18 mouse cellular contexts compared by ENCODE assay signal in the genomic region with DNA sequence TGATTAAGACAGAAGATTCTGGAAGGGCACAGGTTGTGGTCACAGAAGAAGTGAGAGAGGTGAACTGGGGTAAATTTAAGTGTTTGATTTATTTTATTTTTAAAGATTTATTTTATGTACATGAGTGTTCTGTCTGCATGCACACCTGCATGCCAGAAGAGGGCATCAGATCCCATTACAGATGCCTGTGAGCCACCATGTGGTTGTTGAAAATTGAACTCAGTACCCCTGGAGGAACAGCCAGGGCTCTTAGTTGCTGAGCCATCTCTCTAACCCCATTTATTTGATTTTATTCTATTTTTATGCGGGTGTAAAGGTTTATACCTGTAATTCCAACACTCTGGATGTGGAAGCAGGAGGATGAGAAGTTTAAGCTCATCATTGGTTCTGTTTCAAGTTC. TPM values are rescaled to one million over a fixed set of nuclear protein-coding genes. Genes with fewer than 3 reads are reported as not detected.
DNase-seq lines count a peak whose midpoint lies in the region; ATAC-seq and TF ChIP-seq lines count a peak whose summit lies in the region.
"Had no signal": no experiment of that assay in that cellular context is flagged by ENCODE, and none has a peak within 500 bp of the region (broad histone marks: within the 10 kb centered on the region; RNA-seq: fewer than 3 reads in every experiment).

No protein-coding gene starts in this region.

- H3K27ac ChIP-seq in forebrain, postnatal 0 days (ENCODE audit: low read depth, low read length): no peak overlapping the region
- H3K27ac ChIP-seq in forebrain, embryonic 13.5 days: no peak overlapping the region
- no peak overlapping the region for H3K27ac ChIP-seq in layer of hippocampus, adult 2 months
- H3K27ac ChIP-seq in midbrain, postnatal 0 days (ENCODE audit: low read depth, low read length): no peak overlapping the region
- no peak overlapping the region for H3K27ac ChIP-seq in midbrain, embryonic 14.5 days (replicated peaks; ENCODE audit: low read depth, low read length)
- H3K27ac ChIP-seq: embryonic facial prominence, embryonic 13.5 days; forebrain, embryonic 12.5 days; gastrocnemius, adult 2 months had no signal

- no peaks in the 10 kb centered on the region for H3K4me1 ChIP-seq in forebrain, postnatal 0 days (ENCODE audit: insufficient read depth)
- peaks cover 8% of the 10 kb centered on the region for H3K4me1 ChIP-seq in forebrain, embryonic 13.5 days
- no peaks in the 10 kb centered on the region for H3K4me1 ChIP-seq in midbrain, postnatal 0 days (ENCODE audit: insufficient read depth, low read length)
- H3K4me1 ChIP-seq in midbrain, embryonic 14.5 days (ENCODE audit: control insufficient read depth, insufficient read depth, low read length): no peaks in the 10 kb centered on the region
- H3K4me1 ChIP-seq: embryonic facial prominence, embryonic 13.5 days; heart, embryonic 12.5 days had no signal

- TF ChIP-seq CTCF in forebrain, postnatal 0 days (IDR thresholded peaks at IDR 0.05; ENCODE audit: low read depth): peak; percentile 52
- peak; percentile 67 for TF ChIP-seq CTCF in layer of hippocampus, adult 2 months (conservative IDR thresholded peaks at IDR 0.05)
- peak; percentile 61 for TF ChIP-seq CTCF in midbrain, postnatal 0 days (IDR thresholded peaks at IDR 0.05)

- ATAC-seq in forebrain, postnatal 0 days: no peak
- no peak for ATAC-seq in forebrain, embryonic 13.5 days
- ATAC-seq in midbrain, postnatal 0 days (ENCODE audit: low FRiP score): no peak
- ATAC-seq in midbrain, embryonic 14.5 days (ENCODE audit: low FRiP score, low TSS enrichment): no peak

- no peak overlapping the region for H3K4me2 ChIP-seq in forebrain, postnatal 0 days (ENCODE audit: low read depth)
- H3K4me2 ChIP-seq in forebrain, embryonic 13.5 days: no peak overlapping the region
- no peak overlapping the region for H3K4me2 ChIP-seq in midbrain, postnatal 0 days (ENCODE audit: low read depth, low read length, poor library complexity, severe bottlenecking)
- no peak overlapping the region for H3K4me2 ChIP-seq in midbrain, embryonic 14.5 days (ENCODE audit: low read length)
- H3K4me2 ChIP-seq: embryonic facial prominence, embryonic 13.5 days; forebrain, embryonic 12.5 days; heart, embryonic 12.5 days had no signal

- no peaks in the 10 kb centered on the region for H3K36me3 ChIP-seq in forebrain, postnatal 0 days (ENCODE audit: insufficient read depth)
- H3K36me3 ChIP-seq in forebrain, embryonic 13.5 days (ENCODE audit: poor library complexity, severe bottlenecking): no peaks in the 10 kb centered on the region
- H3K36me3 ChIP-seq in midbrain, postnatal 0 days (ENCODE audit: insufficient read depth, low read length): no peaks in the 10 kb centered on the region
- H3K36me3 ChIP-seq in midbrain, embryonic 14.5 days (ENCODE audit: control insufficient read depth, insufficient read depth, low read length): no peaks in the 10 kb centered on the region
- H3K36me3 ChIP-seq: embryonic facial prominence, embryonic 13.5 days; forebrain, embryonic 12.5 days; heart, embryonic 12.5 days had no signal

- no peak for DNase-seq in forebrain, postnatal 0 days
- DNase-seq in layer of hippocampus, adult 2 months (ENCODE audit: low spot score in 2 of 2): no peak
- DNase-seq in layer of hippocampus, postnatal 14 days (ENCODE audit: low spot score in 2 of 2): no peak
- no peak for DNase-seq in midbrain, postnatal 0 days (ENCODE audit: low spot score)
- no peak for DNase-seq in midbrain, embryonic 14.5 days
- no peak for DNase-seq in cerebellum, adult 8-10 months
- DNase-seq in heart, postnatal 4 days: no peak
- DNase-seq: adrenal gland, adult 8-10 months; adrenal gland, postnatal 36 days; cerebellum, adult 11 months; cerebellum, adult 9-10 months; cerebellum, postnatal 25 days; gastrocnemius, adult 2 months; gastrocnemius, postnatal 25 days had no signal

- H3K9me3 ChIP-seq in forebrain, postnatal 0 days (ENCODE audit: low read length): no peaks in the 10 kb centered on the region
- no peaks in the 10 kb centered on the region for H3K9me3 ChIP-seq in forebrain, embryonic 13.5 days (replicated peaks)
- no peaks in the 10 kb centered on the region for H3K9me3 ChIP-seq in midbrain, postnatal 0 days (ENCODE audit: low read length)
- no peaks in the 10 kb centered on the region for H3K9me3 ChIP-seq in midbrain, embryonic 14.5 days (ENCODE audit: control insufficient read depth, low read length)
- H3K9me3 ChIP-seq: embryonic facial prominence, embryonic 13.5 days; forebrain, embryonic 12.5 days; heart, embryonic 12.5 days had no signal

- H3K27me3 ChIP-seq in forebrain, postnatal 0 days (ENCODE audit: insufficient read depth, low read length): no peaks in the 10 kb centered on the region
- peaks cover 18% of the 10 kb centered on the region for H3K27me3 ChIP-seq in forebrain, embryonic 13.5 days
- H3K27me3 ChIP-seq in midbrain, postnatal 0 days (ENCODE audit: insufficient read depth, low read length): no peaks in the 10 kb centered on the region
- H3K27me3 ChIP-seq in midbrain, embryonic 14.5 days (ENCODE audit: control insufficient read depth, insufficient read depth, low read length): no peaks in the 10 kb centered on the region
- H3K27me3 ChIP-seq: embryonic facial prominence, embryonic 13.5 days had no signal

- 85% methylated on average over 1 of the region's 1 CpGs for WGBS in forebrain, postnatal 0 days
- 83% methylated on average over 1 of the region's 1 CpGs for WGBS in forebrain, embryonic 13.5 days
- 75% methylated on average over 1 of the region's 1 CpGs for WGBS in midbrain, postnatal 0 days
- WGBS in midbrain, embryonic 14.5 days: 75% methylated on average over 1 of the region's 1 CpGs

- no peak overlapping the region for H3K9ac ChIP-seq in forebrain, postnatal 0 days
- H3K9ac ChIP-seq in forebrain, embryonic 13.5 days: no peak overlapping the region
- no peak overlapping the region for H3K9ac ChIP-seq in midbrain, postnatal 0 days (replicated peaks; ENCODE audit: low read length, poor library complexity, severe bottlenecking)
- no peak overlapping the region for H3K9ac ChIP-seq in midbrain, embryonic 14.5 days (replicated peaks; ENCODE audit: low read length)
- H3K9ac ChIP-seq: embryonic facial prominence, embryonic 13.5 days; forebrain, embryonic 12.5 days; heart, embryonic 12.5 days had no signal

- no peak overlapping the region for H3K4me3 ChIP-seq in forebrain, postnatal 0 days (ENCODE audit: low read depth, low read length)
- H3K4me3 ChIP-seq in forebrain, embryonic 13.5 days: no peak overlapping the region
- no peak overlapping the region for H3K4me3 ChIP-seq in layer of hippocampus, adult 2 months
- H3K4me3 ChIP-seq in midbrain, postnatal 0 days (ENCODE audit: low read depth, low read length): no peak overlapping the region
- no peak overlapping the region for H3K4me3 ChIP-seq in midbrain, embryonic 14.5 days (replicated peaks; ENCODE audit: low read depth, low read length)
- H3K4me3 ChIP-seq: embryonic facial prominence, embryonic 13.5 days; forebrain, embryonic 12.5 days; gastrocnemius, adult 2 months; heart, embryonic 12.5 days had no signal

RNA-seq across cellular contexts. Expression of gene Zc3h12a, which starts 40.1 kb away (rescaled TPM):
- total RNA-seq in forebrain, postnatal 0 days (2014; rRNA removed): not detected in 2 replicates
- 0.05 and 0.07 TPM in 2 replicates for polyA plus RNA-seq in forebrain, postnatal 0 days (2015; fragmentation: Nextera tagmentation; extraction: Ambion mirVana)
- polyA plus RNA-seq in forebrain, embryonic 13.5 days (2015; fragmentation: Nextera tagmentation; extraction: Ambion mirVana): 0.15 TPM in 1 of 2 replicates, not detected in the other
- total RNA-seq in layer of hippocampus, adult 2 months (2021): 1 to 10 TPM; 1.1 to 1.2 TPM
- 1 to 10 TPM; 1.2 to 1.9 TPM for total RNA-seq in layer of hippocampus, postnatal 14 days (2021)
- total RNA-seq in midbrain, postnatal 0 days (2014; rRNA removed): 0.88 and 2.5 TPM in 2 replicates
- polyA plus RNA-seq in midbrain, postnatal 0 days (2015; fragmentation: Nextera tagmentation; extraction: Ambion mirVana): 0.12 and 0.20 TPM in 2 replicates
- polyA plus RNA-seq in midbrain, embryonic 14.5 days (2014; fragmentation: Nextera tagmentation; extraction: Ambion mirVana): 0.22 and 0.46 TPM in 2 replicates
- 1 to 10 TPM; 2.4 to 3.2 TPM for total RNA-seq in heart, postnatal 4 days (2021)
